Mouse (Mus musculus): ENCODE results near the gene Lrrn3. TPM values are rescaled to one million over a fixed set of nuclear protein-coding genes. Genes with fewer than 3 reads are reported as not detected.
A peak's percentile ranks its signal among the peaks of the same experiment; 100 is the strongest.

Lrrn3 gene
- polyA plus RNA-seq, 1 experiment from 2014 or later, result 20.1 TPM

GRCm38 (mm10) chr12:41500049-41500820 is 14.0 kb upstream of the Lrrn3 start:
- Histone ChIP-seq H3K36me3 (ENCODE audit: insufficient read depth) (no peaks in the 10 kb centered on the region), H3K9ac (no peak overlapping the region), H3K27me3 (ENCODE audit: insufficient read depth, low read length) (no peaks in the 10 kb centered on the region), H3K4me1 (ENCODE audit: insufficient read depth) (peaks cover 3% of the 10 kb centered on the region; the same call in 1 of the 2 replicates), H3K4me3 (ENCODE audit: low read depth, low read length) (no peak overlapping the region), H3K4me2 (peak overlapping the region; percentile 11; the same call in 1 of the 2 replicates), H3K27ac (ENCODE audit: low read depth) (peak overlapping the region; percentile 59; the same call in 1 of the 2 replicates), H3K9me3 (ENCODE audit: low read depth, low read length) (no peaks in the 10 kb centered on the region)
- ATAC-seq (ENCODE audit: insufficient read depth) (peak; percentile 93), DNase-seq (peak; percentile 87)
- TF ChIP-seq CTCF (IDR thresholded peaks at IDR 0.05; ENCODE audit: low read depth), result no peak
- 34% methylated on average over 9 of the region's 9 CpGs for WGBS

DNA sequence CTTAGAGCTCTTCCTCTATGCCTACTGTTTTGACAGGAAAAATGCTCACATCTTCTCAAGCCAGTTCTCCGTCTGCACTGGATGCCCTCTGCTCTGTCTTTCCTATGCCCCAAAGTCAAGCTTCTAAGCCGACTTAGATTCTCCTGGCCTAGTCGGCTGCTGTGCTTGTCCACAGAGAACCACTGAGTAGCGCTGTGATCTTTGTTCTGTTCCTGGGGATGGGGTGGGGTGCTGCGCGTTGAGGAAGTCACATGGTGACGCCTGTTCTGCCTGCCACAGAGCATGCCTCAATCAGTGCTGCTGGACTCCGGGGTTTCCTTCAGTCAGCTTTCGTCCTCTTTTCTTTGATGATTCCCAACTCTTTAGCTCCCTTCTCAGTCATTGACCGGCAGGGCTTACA is 8.4 kb upstream of the Lrrn3 start:
- WGBS, result 43% methylated on average over 10 of the region's 10 CpGs
- Histone ChIP-seq H3K27ac (ENCODE audit: low read depth) (no peak overlapping the region), H3K36me3 (ENCODE audit: insufficient read depth) (no peaks in the 10 kb centered on the region), H3K4me3 (ENCODE audit: low read depth, low read length) (no peak overlapping the region), H3K4me2 (no peak overlapping the region), H3K9me3 (ENCODE audit: low read depth, low read length) (no peaks in the 10 kb centered on the region), H3K9ac (no peak overlapping the region), H3K4me1 (ENCODE audit: insufficient read depth) (no peaks in the 10 kb centered on the region), H3K27me3 (ENCODE audit: insufficient read depth, low read length) (no peaks in the 10 kb centered on the region)
- ATAC-seq (ENCODE audit: insufficient read depth) (no peak), DNase-seq (peak; percentile 15)
- no peak for TF ChIP-seq CTCF (IDR thresholded peaks at IDR 0.05; ENCODE audit: low read depth)

DNA sequence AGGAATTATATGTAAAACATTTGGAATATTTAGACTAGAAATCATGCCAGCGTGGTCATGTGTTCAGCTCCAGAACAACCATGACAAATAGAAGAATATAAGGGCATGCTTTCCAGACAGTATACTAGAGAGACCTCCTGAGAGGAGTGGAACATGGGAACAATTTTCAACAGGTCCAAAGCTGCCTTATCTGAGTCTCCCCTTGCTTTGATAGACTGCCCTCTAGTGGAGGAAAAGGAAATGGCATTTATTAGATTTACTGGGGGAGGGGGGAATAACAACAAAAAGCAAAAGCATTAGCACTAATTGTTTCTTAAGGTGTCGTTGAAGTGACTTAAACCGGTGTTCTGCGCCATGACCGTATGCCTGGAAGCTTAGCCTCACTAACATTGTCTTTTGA is 774 bp upstream of the Lrrn3 start:
- Histone ChIP-seq H3K9ac (no peak overlapping the region), H3K27ac (ENCODE audit: low read depth) (no peak overlapping the region), H3K9me3 (ENCODE audit: low read depth, low read length) (no peaks in the 10 kb centered on the region), H3K36me3 (ENCODE audit: insufficient read depth) (no peaks in the 10 kb centered on the region), H3K4me2 (no peak overlapping the region), H3K4me1 (ENCODE audit: insufficient read depth) (0 out of 2 replicates have a peak, but pooled peaks cover 2% of the 10 kb centered on the region), H3K4me3 (ENCODE audit: low read depth, low read length) (no peak overlapping the region), H3K27me3 (ENCODE audit: insufficient read depth, low read length) (no peaks in the 10 kb centered on the region)
- WGBS, result 17% methylated on average over 5 of the region's 5 CpGs
- DNase-seq (peak; percentile 86), ATAC-seq (ENCODE audit: insufficient read depth) (0 out of 2 replicates have a peak, but pooled peaks have one; percentile 50)
- TF ChIP-seq CTCF (IDR thresholded peaks at IDR 0.05; ENCODE audit: low read depth), result peak; percentile 90

- H3K36me3 ChIP-seq (ENCODE audit: insufficient read depth), result no peaks in the 10 kb centered on the region
- peak overlapping the region; percentile 43 for H3K4me3 ChIP-seq (ENCODE audit: low read depth, low read length)
- peak overlapping the region; percentile 52 for H3K9ac ChIP-seq
- no peaks in the 10 kb centered on the region for H3K9me3 ChIP-seq (ENCODE audit: low read depth, low read length)
- peak overlapping the region; percentile 27; the same call in 1 of the 2 replicates for H3K27ac ChIP-seq (ENCODE audit: low read depth)
- H3K27me3 ChIP-seq (ENCODE audit: insufficient read depth, low read length), result no peaks in the 10 kb centered on the region
- 0 out of 2 replicates have a peak, but pooled peaks cover 2% of the 10 kb centered on the region for H3K4me1 ChIP-seq (ENCODE audit: insufficient read depth)
- TF ChIP-seq CTCF (IDR thresholded peaks at IDR 0.05; ENCODE audit: low read depth), result no peak
- DNase-seq, result peak; percentile 82
- peak overlapping the region; percentile 67 for H3K4me2 ChIP-seq
- 7% methylated on average over 12 of the region's 12 CpGs for WGBS
- ATAC-seq (ENCODE audit: insufficient read depth), result peak; percentile 96
Observed at GRCm38 (mm10) chr12:41485512-41486215, 567 bp downstream of the Lrrn3 start.

- Histone ChIP-seq H3K4me3 (ENCODE audit: low read depth, low read length) (peak overlapping the region; percentile 43), H3K4me1 (ENCODE audit: insufficient read depth) (0 out of 2 replicates have a peak, but pooled peaks cover 2% of the 10 kb centered on the region), H3K27ac (ENCODE audit: low read depth) (no peak overlapping the region), H3K9me3 (ENCODE audit: low read depth, low read length) (no peaks in the 10 kb centered on the region), H3K9ac (peak overlapping the region; percentile 52), H3K27me3 (ENCODE audit: insufficient read depth, low read length) (no peaks in the 10 kb centered on the region), H3K36me3 (ENCODE audit: insufficient read depth) (no peaks in the 10 kb centered on the region), H3K4me2 (peak overlapping the region; percentile 67)
- 26% methylated on average over 16 of the region's 16 CpGs for WGBS
- ATAC-seq (ENCODE audit: insufficient read depth) (no peak), DNase-seq (peak; percentile 37)
- TF ChIP-seq CTCF (IDR thresholded peaks at IDR 0.05; ENCODE audit: low read depth), result no peak
Observed at GRCm38 (mm10) chr12:41484689-41485511, 1.3 kb downstream of the Lrrn3 start.

DNA sequence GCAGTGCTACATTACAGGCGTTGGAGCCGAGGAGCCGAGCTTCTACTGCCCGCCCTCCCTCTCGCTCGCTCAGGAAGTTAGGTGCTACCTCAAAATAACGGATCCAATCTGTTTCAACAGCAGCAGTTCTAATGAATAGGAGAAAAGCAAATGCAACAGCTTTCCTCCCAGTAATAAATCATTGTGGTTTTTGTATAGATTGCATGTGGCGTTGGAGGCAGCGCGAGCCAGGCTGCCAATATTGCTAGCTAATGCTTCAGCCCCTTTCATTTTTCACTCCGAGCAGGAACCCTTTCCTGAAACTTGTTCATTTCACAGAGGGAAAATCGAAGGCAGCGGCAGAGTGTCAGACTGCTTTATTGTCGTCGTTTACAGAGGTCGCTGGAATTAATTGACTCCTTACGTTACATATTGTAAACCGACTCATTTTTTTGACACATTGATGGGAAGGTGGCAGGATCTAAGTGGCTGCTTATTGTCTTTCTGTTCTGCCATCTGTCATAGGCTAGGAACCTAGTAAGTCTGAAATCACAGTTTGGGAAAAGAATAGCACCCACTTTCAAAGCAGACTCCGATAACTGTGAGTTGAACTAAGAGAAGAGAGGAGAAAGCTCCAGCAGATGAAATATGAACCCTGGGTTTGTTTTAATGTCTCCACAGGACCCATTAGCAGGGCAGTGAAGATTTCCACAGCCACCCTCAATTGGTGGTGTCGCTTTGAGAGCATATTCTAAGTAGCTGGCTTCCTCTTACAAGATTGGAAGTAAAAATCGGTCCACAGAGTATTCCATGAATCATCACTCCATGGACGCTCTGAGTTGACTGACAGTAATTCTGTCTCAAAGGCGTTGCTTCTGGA is 2.4 kb downstream of the Lrrn3 start:
- no peak overlapping the region for H3K27ac ChIP-seq (ENCODE audit: low read depth)
- DNase-seq (peak; percentile 48), ATAC-seq (ENCODE audit: insufficient read depth) (no peak)
- H3K4me3 ChIP-seq (ENCODE audit: low read depth, low read length), result peak overlapping the region; percentile 43
- peak overlapping the region; percentile 27 for H3K9ac ChIP-seq
- 0 out of 2 replicates have a peak, but pooled peaks cover 2% of the 10 kb centered on the region for H3K4me1 ChIP-seq (ENCODE audit: insufficient read depth)
- no peak for TF ChIP-seq CTCF (IDR thresholded peaks at IDR 0.05; ENCODE audit: low read depth)
- H3K36me3 ChIP-seq (ENCODE audit: insufficient read depth), result no peaks in the 10 kb centered on the region
- 26% methylated on average over 23 of the region's 23 CpGs for WGBS
- H3K27me3 ChIP-seq (ENCODE audit: insufficient read depth, low read length), result no peaks in the 10 kb centered on the region
- peak overlapping the region; percentile 67 for H3K4me2 ChIP-seq
- H3K9me3 ChIP-seq (ENCODE audit: low read depth, low read length), result no peaks in the 10 kb centered on the region
